Mouse (Mus musculus) stomach, postnatal 0 days (tissue): Measurements from ENCODE around the gene Gm29797. TPM values are rescaled to one million over a fixed set of nuclear protein-coding genes. Genes with fewer than 3 reads are reported as not detected.

Source experiments
- ATAC-seq: fragments of 200-750 bp; cut with Nextera tagmentation; 2 replicates; pipeline ENCODE4 v1.8.0; 2017; ENCODE audit not compliant: low FRiP score, low TSS enrichment
- DNase-seq: peaks from one replicate; pipeline ENCODE4 v3.0.0-alpha.2; 2016; ENCODE audit warnings: low spot score
- H3K27ac ChIP-seq: fragments of 300-500 bp; sonication (generic); replicated peaks from 2 replicates; pipeline ENCODE4 v1.5.1; 2014; ENCODE audit warnings: mild to moderate bottlenecking, control low read depth
- H3K27me3 ChIP-seq: fragments of 300-500 bp; sonication (generic); 2 replicates; pipeline ENCODE4 v1.6.1; 2014; ENCODE audit warnings: low read length; ENCODE audit not compliant: control insufficient read depth, insufficient read depth
- H3K36me3 ChIP-seq: fragments of 300-500 bp; sonication (generic); 2 replicates; pipeline ENCODE4 v1.6.1; 2014; ENCODE audit warnings: low read length, mixed read lengths; ENCODE audit not compliant: control insufficient read depth, insufficient read depth
- H3K4me1 ChIP-seq: fragments of 300-500 bp; sonication (generic); replicated peaks from 2 replicates; pipeline ENCODE4 v1.6.1; 2014; ENCODE audit warnings: antibody characterized with exemption; ENCODE audit not compliant: control insufficient read depth, insufficient read depth
- H3K4me2 ChIP-seq: fragments of 300-500 bp; sonication (generic); replicated peaks from 2 replicates; pipeline ENCODE4 v1.6.1; 2014; ENCODE audit warnings: low read depth, mild to moderate bottlenecking, control low read depth, moderate library complexity
- H3K4me3 ChIP-seq: fragments of 300-500 bp; sonication (generic); 2 replicates; pipeline ENCODE4 v1.5.1; 2014; ENCODE audit warnings: low read depth, low read length, control low read depth
- H3K9ac ChIP-seq: fragments of 300-500 bp; sonication (generic); 2 replicates; pipeline ENCODE4 v1.6.1; 2014; ENCODE audit warnings: mild to moderate bottlenecking, low read length, control low read depth, mixed read lengths
- H3K9me3 ChIP-seq: fragments of 300-500 bp; sonication (generic); 2 replicates; pipeline ENCODE4 v1.6.1; 2016; ENCODE audit warnings: low read length; ENCODE audit not compliant: control insufficient read depth
- CTCF ChIP-seq: IDR thresholded peaks from 2 replicates; pipeline ENCODE4 v1.5.1; 2016; ENCODE audit warnings: antibody characterized with exemption, low read depth, mild to moderate bottlenecking, moderate library complexity
- EP300 ChIP-seq: optimal IDR thresholded peaks from 2 replicates; pipeline ENCODE3; 2016; ENCODE audit warnings: antibody characterized with exemption
- WGBS: fragments of 180-500 bp; shearing (Covaris S2); extraction: QIAGEN DNeasy Blood & Tissue Kit; methylation state at CpG from one replicate; pipeline ENCODE4 v1.1.7; 2014; 5-methylcytosine and 5-hydroxymethylcytosine counted together
- polyA plus RNA-seq: library from polyadenylated mRNA; unstranded; fragments of >200 nt; fragmentation: Nextera tagmentation; extraction: Ambion mirVana; gene quantifications from 2 replicates; pipeline ENCODE4 v1.2.1, GENCODE M21; 2015

Gene Gm29797
- polyA plus RNA-seq, 1 experiment from 2014 or later, result not detected

- peaks cover 13% of the 10 kb centered on the region for H3K27me3 ChIP-seq
- 4% methylated on average over 14 of the region's 14 CpGs for WGBS
- DNase-seq (peak; percentile 58), ATAC-seq (peak; percentile 13; the same call in 1 of the 2 replicates)
- H3K4me1 ChIP-seq, result peaks cover 3% of the 10 kb centered on the region; the same call in 1 of the 2 replicates
- no peak overlapping the region for H3K4me3 ChIP-seq
- H3K9ac ChIP-seq, result no peak overlapping the region
- 0 out of 2 replicates have a peak overlapping the region, but pooled peaks have one; percentile 17 for H3K4me2 ChIP-seq
- no peaks in the 10 kb centered on the region for H3K36me3 ChIP-seq
- no peaks in the 10 kb centered on the region for H3K9me3 ChIP-seq
- no peak for TF ChIP-seq EP300
- TF ChIP-seq CTCF, result peak; percentile 13; the same call in 1 of the 2 replicates
- no peak overlapping the region for H3K27ac ChIP-seq
Measured at GRCm38 (mm10) chr2:181675454-181675853, 18.6 kb downstream of the Gm29797 start.

- Histone ChIP-seq H3K9ac (no peak overlapping the region), H3K4me2 (no peak overlapping the region), H3K9me3 (no peaks in the 10 kb centered on the region), H3K27me3 (peaks cover 3% of the 10 kb centered on the region; the same call in 1 of the 2 replicates), H3K36me3 (no peaks in the 10 kb centered on the region), H3K4me1 (no peaks in the 10 kb centered on the region; the same call in 1 of the 2 replicates), H3K27ac (no peak overlapping the region), H3K4me3 (no peak overlapping the region)
- DNase-seq, result no peak
- WGBS, result 63% methylated on average over 2 of the region's 2 CpGs
- ATAC-seq, result no peak
- TF ChIP-seq CTCF, result peak; percentile 45
- no peak for TF ChIP-seq EP300
Measured at GRCm38 (mm10) chr2:181676424-181676823, 19.6 kb downstream of the Gm29797 start.

- no peaks in the 10 kb centered on the region for H3K9me3 ChIP-seq
- H3K36me3 ChIP-seq, result no peaks in the 10 kb centered on the region
- no peak for ATAC-seq
- H3K4me1 ChIP-seq, result no peaks in the 10 kb centered on the region; the same call in 1 of the 2 replicates
- H3K27ac ChIP-seq, result 0 out of 2 replicates have a peak overlapping the region, but pooled peaks have one; percentile 30
- no peak overlapping the region for H3K4me3 ChIP-seq
- no peak overlapping the region for H3K4me2 ChIP-seq
- TF ChIP-seq EP300 (no peak), CTCF (no peak)
- no peaks in the 10 kb centered on the region; the same call in 1 of the 2 replicates for H3K27me3 ChIP-seq
- WGBS, result 67% methylated on average over 5 of the region's 5 CpGs
- no peak overlapping the region; the same call in 1 of the 2 replicates for H3K9ac ChIP-seq
- DNase-seq, result no peak
Measured at GRCm38 (mm10) chr2:181677096-181677754, 20.4 kb downstream of the Gm29797 start.

GRCm38 (mm10) chr2:181677755-181678098, 20.9 kb downstream of the Gm29797 start:
- TF ChIP-seq CTCF (no peak), EP300 (no peak)
- no peak overlapping the region for H3K4me2 ChIP-seq
- no peaks in the 10 kb centered on the region; the same call in 1 of the 2 replicates for H3K4me1 ChIP-seq
- H3K9ac ChIP-seq, result no peak overlapping the region
- 64% methylated on average over 3 of the region's 3 CpGs for WGBS
- H3K4me3 ChIP-seq, result no peak overlapping the region
- DNase-seq (no peak), ATAC-seq (no peak)
- H3K36me3 ChIP-seq, result no peaks in the 10 kb centered on the region
- no peak overlapping the region for H3K27ac ChIP-seq
- no peaks in the 10 kb centered on the region for H3K9me3 ChIP-seq
- H3K27me3 ChIP-seq, result no peaks in the 10 kb centered on the region

GRCm38 (mm10) chr2:181678780-181679179, 21.9 kb downstream of the Gm29797 start:
- peak; percentile 100 for TF ChIP-seq CTCF
- no peak for TF ChIP-seq EP300
- Histone ChIP-seq H3K4me1 (no peaks in the 10 kb centered on the region; the same call in 1 of the 2 replicates), H3K4me3 (no peak overlapping the region), H3K27ac (no peak overlapping the region), H3K27me3 (no peaks in the 10 kb centered on the region), H3K9me3 (no peaks in the 10 kb centered on the region), H3K4me2 (no peak overlapping the region), H3K36me3 (no peaks in the 10 kb centered on the region), H3K9ac (no peak overlapping the region)
- WGBS, result 50% methylated on average over 1 of the region's 1 CpGs
- ATAC-seq (peak; percentile 84), DNase-seq (peak; percentile 82)
